Mouse (Mus musculus) adrenal gland, postnatal 14 days (tissue): Measurements from ENCODE around the gene Etv6. TPM values are rescaled to one million over a fixed set of nuclear protein-coding genes. Genes with fewer than 3 reads are reported as not detected.

Experiments used
- DNase-seq: peaks from one replicate; pipeline ENCODE4 v3.0.0; 2021; ENCODE audit warnings: mixed read lengths
- total RNA-seq: library from RNA; stranded (reverse); gene quantifications from 2 replicates; pipeline ENCODE4 v1.2.3, GENCODE M21; 2021

The Etv6 gene
- total RNA-seq, 1 experiment from 2014 or later = 35.7 TPM

DNA sequence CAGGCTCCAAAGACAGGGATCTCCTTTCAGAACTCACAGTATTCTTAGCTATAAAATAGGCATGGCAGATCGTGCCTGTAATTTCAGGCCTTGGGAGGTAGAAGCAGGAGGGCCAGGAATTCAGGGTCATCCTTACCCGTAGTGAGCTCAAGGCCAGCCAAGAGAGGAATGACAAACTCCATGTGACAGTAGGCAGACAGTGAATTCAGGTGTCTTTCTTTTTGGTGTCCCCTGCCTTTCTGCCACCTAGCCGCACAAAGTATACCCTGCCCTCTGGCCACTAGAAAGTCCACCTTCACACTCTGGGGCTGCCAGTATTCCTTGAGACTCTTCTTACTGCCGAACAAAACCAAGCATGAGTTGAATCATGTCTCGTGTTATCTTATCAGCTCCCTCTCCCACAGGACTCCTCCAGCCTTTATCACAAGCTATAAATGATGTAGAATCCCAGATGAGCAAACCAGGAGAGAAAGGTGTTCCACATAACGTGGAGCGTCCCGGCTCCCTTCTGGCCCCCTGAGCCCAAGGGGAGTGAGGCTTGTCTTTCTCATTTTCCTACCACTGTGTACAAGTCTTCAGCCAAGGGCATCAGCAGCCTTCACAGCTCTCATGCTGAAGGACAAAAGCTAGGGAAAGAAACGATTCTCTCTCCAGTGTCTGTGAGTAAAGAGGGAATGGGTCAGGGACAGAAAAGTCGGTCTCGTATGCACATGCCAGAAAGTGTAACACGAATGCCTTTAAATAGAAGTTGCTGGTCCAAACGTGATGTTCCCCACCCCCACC lies 175.4 kb downstream of the Etv6 start:
- DNase-seq = peak; percentile 43

DNA sequence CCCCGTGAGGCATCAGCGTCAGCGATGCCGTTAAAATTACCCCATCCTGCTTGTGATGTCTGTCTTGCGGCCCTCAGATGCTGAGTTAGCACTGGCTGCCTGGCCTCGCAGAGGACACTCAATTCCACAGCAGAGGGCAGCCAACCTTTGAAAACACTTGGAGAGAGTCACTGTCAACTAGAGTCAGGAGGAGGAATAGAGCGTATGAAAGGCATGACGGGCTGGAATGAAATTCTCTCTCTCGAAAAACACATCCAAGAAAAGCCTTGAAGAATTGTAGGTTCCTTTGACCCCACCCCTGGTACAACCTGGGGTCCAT lies 175.9 kb downstream of the Etv6 start:
- peak; percentile 72 for DNase-seq

DNA sequence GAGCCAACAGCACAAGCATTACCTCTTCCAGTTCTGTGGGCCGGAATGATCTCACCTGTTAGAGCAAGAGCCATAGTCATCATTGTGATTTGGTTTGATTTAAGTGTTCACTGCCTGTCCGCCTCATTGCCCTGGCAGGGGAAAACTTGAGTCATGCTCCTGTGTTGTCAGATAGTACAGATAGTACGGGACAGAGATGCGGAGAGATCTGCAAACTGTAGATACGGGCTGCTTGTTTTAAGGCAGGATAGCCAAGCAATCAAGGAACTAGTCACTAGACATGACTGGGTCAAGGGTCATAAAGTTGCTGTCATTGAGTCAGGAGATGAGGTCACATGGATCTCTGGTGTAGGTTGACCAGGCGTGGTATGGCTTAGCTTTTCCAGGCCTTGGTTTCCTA lies 182.2 kb downstream of the Etv6 start:
- peak; percentile 38 for DNase-seq

DNA sequence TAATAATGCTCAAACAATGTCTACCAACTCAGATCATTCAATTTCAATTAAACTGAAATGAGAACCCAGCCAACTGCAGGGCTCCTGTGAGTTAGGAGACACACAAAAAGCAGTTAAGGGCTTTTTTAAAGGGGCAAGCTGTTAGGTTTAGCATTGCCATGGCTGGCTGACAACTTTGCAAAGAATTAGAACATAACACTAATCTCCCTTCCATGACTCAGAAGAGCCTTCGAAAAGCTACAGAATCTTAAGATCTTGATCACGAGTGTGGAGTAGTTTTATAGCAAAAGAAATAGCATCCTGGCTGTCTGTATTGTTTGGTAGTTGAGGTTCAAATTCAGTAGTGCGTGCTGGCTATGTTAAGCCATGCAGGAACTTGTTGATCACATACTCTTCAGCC lies 182.9 kb downstream of the Etv6 start:
- DNase-seq = no peak

DNA sequence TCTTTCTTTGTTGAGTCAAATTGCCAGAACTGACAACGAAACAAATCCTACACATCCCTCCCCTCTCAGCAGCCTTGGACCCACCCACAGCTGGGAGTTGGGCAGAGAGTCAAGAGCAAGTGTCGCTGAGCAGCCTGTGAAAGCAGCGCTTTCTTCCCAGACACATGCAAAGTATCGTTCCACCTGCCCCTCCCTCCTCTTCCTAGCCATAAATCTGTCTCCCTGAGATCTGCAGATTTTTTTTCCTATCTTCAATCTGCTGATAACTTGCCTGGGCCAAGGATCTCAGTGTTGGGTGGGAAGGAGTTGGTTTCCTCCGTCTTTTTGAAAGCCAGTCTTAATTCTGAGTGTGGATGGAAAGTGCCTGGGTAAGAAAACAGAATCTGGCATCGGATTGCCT lies 183.9 kb downstream of the Etv6 start:
- DNase-seq = peak; percentile 60

DNA sequence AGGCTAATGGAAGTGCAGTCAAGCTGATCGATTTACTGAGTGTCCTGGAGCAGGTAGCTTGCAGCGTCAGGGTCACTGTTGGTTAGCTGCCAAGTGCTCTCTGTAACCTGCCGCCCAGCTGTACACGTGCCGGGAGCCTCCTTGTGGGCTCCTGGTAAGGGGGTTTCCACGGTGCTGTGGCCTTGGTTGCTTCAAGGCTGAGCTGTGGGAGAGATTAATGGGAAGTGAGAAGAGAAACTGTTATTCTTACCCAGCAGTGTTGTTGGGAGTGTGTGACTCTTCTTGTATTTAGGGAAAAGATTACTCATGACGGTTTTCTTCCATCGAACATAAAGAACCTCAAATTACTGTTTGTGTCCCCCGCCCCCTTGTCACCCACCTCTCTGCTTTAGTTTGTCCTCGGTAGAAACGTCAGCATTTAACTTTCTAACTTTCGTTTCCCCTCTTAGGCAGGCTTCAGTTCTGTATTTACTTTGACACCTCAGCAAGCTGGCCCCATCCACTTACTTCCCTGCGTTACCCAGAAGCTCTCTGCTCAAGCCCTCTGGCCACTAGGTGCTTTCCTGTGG lies 184.8 kb downstream of the Etv6 start:
- peak; percentile 72 for DNase-seq

DNA sequence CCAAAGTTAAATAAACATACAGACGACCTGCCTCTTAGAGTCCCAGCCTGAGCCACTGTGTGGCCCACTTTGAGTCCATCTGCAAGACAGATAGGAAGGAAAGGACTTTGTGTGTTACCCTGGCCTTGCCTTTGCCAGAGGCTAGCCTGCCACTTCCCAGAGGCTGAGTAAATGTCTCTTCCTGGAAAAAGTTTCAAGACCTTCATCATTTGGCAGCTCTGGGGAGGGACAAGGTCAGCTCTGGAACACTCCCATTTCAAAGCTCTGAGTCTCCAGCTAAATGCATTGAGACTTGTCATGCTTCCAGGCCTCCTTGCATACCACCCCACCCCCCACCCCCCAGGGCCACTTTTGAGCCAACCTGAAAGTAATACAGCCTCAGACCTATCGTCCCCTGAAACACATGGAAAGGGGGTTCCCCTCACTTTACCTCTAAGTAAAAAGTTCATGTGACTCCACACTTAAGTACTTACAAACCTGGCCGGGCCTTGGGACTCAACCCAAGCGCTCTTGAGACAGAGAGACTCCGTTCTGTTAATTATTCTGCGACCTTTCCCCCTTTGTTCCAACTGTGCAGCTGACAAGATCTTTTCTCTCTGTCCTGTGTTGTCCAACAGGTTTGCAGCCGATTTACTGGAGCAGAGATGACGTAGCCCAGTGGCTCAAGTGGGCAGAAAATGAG lies 186.9 kb downstream of the Etv6 start:
- peak; percentile 52 for DNase-seq

DNA sequence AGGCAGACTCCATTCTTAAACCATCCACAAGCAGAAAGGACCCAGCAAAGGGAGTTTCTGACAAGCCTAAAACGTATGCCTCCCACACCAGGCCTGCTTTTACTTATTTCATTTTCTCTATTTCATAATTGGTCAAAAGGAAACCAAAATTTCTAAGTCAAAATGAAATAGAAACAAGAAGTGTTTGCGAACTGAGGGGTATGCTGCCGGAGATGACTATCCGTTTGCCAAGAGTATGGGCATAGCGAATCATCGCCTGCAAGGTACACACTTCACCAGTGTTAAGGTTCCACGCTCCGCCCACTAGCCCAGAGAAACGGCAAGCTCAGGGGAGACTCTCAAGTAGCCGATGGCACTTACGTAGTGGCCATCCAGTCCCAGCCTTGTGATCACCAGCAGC lies 190.1 kb downstream of the Etv6 start:
- no peak for DNase-seq

DNA sequence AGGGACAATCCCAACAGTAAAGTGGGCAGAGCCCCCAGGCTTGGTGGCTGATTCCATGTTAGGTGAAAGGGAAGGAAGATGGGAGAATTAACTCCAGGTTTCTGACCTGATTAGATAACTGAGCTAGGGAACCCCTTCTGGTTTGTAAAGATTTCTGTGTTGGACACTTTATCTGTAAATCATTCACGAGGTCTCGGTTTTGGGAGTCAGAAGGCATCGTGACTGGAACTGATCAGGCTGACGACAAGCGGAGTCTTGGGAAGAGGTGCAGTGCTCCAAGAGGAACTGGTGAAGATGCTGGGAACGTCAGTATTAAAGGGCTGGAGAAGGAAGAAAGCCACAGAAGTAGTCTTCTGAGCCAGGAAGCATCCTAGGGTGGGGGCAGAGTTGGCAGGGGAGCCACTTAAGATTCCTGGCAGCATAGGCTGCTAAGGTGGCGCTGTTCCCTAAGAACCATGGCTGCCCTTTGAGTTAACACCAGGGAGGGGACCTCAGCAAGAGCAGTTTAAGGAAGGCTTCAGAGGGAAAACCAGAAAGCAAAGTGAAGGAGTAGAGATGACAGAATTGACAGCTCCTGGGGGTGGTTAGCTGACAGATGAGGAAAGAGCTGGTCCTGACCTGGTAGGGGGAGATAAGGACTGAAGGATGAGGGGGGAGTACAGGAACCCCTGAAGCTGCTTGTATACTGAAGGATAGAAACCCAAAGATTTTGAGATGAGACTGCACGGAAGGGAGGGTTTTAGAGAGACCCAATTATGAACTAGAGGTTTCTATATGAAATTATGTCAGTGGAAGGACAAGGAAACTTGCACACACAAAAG lies 191.1 kb downstream of the Etv6 start:
- DNase-seq = no peak

DNA sequence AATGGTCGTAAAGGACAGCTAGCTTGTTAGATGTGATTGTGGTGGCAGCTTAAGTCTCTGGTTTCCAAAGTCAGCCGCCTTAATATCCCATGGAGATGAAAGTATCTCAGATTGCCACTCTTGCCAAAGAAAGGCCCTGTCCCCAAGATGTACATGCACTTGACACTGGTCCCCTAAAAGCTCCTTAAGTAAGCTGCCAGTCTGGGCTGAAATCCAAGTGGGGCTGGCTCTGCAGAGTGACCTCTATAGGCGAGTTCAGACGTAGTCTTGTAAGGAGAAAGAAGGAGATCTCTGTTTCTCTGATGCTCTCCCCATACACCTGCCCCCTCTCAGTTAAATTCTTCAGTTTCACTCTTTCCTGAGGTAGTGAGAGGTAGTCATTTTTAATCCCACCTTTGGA lies 200.8 kb downstream of the Etv6 start:
- DNase-seq = no peak

DNA sequence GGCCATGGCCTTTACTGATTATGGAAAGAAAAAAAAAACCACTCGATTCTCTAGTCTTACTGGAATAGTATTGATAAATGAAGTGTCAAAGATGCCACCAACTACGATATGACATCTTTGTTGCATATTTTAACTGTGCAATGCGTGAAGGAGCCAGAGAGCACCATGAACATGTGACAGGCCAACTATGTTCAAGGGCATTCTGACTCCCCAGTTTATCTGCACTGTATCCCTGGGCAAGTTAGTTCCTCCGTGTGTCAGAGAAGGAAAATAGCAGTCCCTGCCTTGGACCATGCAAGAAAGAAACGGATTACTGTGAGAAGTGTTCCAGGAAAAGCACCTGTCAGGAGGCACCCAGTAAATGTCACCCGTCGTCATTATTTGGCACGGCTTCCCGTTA lies 203.0 kb downstream of the Etv6 start:
- DNase-seq = no peak

DNA sequence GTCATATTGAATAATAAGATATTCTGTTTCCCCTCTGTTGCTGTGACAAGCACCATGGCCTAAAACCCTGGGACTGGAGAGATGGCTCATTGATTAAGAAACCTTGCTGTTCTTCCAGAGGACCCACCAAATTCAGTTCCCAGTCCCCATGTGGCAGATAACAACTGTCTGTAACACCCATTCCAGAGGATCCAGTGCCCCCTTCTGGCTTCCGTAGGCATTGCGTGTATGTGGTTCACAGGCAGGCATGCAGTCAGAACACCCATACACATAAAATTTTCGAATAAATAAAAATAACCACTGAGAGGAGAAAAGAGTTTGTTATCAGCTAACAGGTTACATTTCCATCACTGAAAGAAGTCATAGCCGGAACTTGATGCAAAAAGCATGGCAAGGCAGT lies 205.5 kb downstream of the Etv6 start:
- peak; percentile 38 for DNase-seq

DNA sequence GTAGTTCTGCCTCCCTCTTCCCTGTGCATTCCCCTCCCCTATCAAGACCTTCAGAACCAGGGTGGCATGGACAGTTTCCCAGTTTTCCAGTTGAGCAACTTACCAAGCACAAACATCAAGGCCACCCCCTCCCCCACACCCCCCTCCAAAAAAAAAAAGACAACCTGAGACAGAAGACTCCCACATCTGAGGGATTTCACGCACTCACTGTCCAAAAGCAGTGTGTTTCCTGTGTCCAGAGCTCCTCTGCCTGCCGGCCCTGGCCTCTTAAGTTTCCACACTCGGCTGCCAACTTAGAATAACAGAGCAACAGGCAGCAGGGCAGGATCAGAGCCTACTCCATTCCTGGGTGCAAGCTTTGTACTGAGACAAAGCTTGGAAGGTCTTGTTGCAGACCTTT lies 207.6 kb downstream of the Etv6 start:
- peak; percentile 60 for DNase-seq

DNA sequence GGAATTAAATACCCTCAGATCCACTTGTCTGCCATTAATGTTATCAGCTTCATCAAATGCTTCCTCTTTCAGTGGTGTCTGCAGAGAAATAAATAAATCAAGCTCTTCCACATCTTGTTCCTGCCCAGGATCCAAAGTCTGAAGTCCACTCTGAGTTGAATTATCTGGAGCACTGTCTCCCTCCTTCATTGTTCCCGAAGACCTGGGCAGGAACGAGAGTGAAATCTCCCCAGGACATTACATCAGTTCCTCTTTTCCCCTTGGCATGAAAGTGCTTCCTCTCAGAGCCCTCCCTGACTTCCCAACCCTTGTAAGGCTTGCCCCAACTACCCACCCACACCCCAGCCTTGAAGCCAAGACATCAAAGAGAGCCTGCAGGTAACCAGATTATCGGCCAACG lies 208.0 kb downstream of the Etv6 start:
- DNase-seq = no peak

DNA sequence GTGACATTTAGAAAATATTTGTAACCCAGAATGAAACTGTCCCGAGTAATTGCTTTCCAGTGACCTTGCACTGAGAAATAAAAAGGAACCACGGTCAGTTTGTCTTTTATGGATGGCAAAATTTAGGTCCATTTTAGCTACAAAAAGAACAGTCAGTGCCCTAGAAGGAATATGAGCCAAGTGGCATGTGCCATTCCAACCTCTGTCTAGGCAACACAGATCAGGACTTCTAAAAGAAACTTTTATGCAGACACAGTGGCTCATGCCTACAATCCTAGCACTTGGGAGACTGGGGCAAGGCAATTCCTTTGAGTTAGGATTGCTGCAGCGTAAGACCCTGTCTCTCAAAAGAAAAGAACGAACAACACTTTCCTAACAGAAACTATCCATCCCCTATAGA lies 208.6 kb downstream of the Etv6 start:
- no peak for DNase-seq

DNA sequence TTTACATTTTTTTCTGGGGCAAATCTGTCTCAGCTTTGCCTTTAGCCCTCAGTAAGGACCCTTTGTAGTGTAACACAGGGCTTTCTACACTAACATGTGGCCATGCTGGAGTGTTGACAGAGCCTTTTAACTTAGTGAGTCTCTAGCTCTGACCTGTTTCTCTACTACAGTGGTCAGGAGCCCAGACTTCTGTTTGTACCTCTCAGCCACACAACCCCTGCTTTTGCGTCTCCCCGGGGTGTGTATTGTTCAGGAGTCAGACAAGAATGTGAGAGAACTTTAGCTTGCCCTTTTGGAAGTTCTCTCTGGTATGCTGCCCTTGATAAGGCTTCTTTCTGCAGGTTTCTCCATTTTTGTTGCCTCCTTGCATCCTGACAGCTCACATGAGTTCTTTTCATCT lies 210.6 kb downstream of the Etv6 start:
- DNase-seq = no peak

DNA sequence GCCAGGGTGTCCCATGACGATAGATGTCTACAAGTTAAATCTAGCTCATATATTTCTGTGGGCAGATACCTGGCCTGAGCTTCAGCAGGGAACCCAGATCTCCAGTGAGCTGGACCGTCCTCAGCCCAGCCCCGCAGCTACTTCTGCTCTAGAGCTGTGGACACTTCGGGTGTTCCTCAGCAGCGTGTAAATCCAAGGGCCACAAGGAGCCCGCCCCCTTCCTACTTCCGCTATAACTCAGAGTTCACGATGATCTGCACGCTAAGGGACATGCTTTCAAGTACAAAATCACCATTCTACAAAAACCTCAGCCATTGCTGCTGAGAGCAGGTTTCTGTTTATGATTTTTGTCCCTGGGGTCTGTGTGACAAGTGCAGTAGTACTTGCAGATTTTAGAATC lies 211.8 kb downstream of the Etv6 start:
- no peak for DNase-seq

DNA sequence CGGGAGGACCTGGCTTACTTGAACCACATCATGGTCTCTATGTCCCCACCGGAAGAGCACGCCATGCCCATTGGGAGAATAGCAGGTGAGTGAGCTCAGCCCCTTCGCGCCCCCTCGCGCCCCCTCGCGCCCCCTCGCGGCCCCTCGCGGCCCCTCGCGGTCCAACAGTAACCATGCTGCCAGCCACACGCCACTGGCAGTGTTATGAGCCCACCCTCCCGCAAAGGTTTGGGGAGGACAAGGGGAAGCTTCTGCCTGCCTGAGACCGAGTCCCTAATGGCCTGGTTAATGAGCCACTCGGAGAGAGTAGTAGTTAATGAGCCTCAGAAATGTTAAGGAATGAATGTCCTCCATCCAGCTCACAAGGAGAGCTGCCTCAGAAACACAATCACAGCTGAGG lies 213.2 kb downstream of the Etv6 start:
- no peak for DNase-seq

DNA sequence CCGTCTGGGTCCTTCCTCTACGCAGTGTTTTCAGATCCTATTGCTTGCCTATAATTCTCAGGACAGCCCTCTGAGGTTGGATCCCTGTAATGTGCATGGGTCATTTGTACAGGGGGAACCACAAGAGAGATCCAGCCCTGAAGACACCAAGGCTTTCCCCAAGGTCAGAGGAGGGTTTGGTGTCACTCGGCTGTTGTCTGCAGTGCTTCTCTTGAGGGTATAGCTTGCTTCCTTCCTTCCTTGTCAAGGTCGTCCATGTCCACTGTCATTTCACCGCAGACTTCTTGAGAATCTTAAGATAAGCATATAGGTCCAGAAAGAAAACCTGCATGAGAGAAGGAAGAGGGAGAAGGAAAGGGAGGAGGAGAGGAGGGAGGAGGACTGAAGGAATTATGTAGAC lies 215.3 kb downstream of the Etv6 start:
- DNase-seq = no peak

DNA sequence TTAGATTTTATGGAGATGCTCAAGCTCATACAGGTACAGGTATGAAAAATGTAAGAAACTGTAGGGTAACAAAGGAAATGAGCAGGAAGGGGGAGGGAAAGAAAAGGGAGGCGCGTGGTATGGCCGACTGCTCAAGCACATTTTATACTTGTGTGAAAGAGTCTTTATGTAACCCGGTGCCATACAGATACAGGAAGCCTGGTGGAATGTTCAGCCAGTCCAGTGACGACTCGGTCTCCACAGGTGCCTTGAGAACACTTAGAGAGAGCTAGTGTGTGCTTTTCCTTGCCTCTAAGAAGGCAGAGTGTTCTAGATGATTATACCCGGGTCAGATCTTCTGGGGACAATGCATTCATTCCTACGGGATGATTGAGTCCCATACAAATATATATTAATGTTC lies 215.9 kb downstream of the Etv6 start:
- no peak for DNase-seq

DNA sequence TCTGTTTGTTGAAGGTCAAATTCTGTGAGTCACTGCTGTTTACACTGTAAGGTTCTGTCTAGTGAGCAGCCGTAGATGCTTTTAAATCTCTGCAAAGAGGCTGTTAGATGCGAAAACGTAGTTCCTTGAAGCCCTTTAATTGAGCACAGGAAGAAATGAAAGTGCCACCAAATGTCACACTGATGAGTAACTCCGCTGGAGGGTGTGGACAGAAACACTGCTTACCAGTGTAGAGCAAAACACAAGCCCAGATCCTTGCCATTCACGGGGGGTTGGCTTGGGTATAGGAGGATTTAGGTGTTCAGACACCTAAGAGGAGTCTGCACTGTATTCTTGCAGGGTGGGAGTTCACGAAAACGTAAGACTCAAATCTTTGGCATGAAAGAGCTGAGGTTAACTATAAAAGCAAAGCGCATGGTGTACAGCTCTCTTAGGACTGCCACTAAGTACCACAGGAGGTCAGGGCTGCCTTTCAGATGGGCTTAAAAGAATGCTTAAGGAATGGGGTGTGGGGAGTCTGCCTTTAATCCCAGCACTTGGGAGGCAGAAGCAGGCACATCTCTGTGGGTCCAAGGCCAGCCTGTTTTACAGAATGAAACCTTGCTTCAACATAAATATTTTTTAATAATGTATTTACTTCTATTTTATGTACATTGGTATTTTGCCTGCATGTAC lies 216.7 kb downstream of the Etv6 start:
- DNase-seq = no peak

DNA sequence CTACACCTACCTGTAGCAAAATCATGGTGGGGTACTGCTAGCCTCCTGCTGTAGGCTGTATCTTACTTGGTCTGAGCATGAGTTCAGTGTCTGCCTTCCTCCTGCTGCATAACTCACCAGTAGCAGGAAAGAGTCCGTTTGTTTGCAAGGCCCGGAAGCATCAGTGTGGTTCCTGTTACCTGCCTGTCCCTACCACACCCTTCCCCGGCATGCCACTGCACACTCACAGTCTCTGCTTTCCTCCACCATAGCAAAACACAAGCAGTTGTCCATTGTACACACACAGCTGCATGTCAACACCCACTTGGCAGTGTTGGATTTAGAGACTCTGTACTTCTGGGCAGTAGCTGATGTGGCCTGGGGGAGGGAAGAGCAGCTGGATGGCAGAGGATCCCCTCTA lies 220.9 kb downstream of the Etv6 start:
- no peak for DNase-seq

DNA sequence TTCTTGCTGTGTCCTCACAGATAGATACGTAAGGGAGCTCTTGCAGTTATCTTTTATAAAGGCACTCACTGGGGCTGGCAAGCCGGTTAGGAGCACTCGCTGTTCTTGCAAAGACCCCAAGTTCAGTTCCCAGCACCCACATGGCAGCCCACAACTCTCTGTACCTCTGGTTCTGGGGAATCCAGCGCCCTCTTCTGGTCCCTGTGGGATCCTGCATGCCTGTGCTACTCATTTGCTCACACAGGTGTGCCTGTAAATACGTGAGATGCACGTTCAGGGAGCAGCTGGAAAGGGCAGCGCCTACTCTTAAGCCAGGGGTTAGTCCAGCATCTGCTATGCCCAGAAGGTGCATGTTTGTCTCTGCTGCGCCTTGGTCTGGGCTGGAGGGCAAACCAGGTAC lies 224.4 kb downstream of the Etv6 start:
- no peak for DNase-seq
